Mouse (Mus musculus) spleen, adult 2 months (tissue): ENCODE results near the gene Mcm5. TPM values are rescaled to one million over a fixed set of nuclear protein-coding genes. Genes with fewer than 3 reads are reported as not detected.

Experiments used
- DNase-seq, 2 experiments: peaks; one replicate each; pipeline versions ENCODE4 v3.0.0 to v3.0.0-alpha.2; 2012 to 2021; ENCODE audit warnings: low spot score in 2 of 2, low read depth in 1 of 2
- H3K27ac ChIP-seq: fragments of 200-500 bp; 2 replicates; pipeline ENCODE4 v1.5.1; 2012; ENCODE audit warnings: low read length, inconsistent platforms; ENCODE audit not compliant: insufficient read depth
- H3K27me3 ChIP-seq: fragments of 200-500 bp; 2 replicates; pipeline ENCODE4 v1.6.1; 2012; ENCODE audit warnings: mild to moderate bottlenecking, moderate library complexity, low read length, inconsistent platforms; ENCODE audit not compliant: control insufficient read depth, insufficient read depth
- H3K36me3 ChIP-seq: fragments of 200-500 bp; 2 replicates; pipeline ENCODE4 v1.6.1; 2012; ENCODE audit warnings: mild to moderate bottlenecking, low read length, inconsistent platforms; ENCODE audit not compliant: control insufficient read depth, insufficient read depth
- H3K4me1 ChIP-seq: fragments of 200-500 bp; 2 replicates; pipeline ENCODE4 v1.6.1; 2011; ENCODE audit warnings: inconsistent platforms; ENCODE audit not compliant: control insufficient read depth, insufficient read depth, insufficient read length
- H3K4me3 ChIP-seq: fragments of 200-500 bp; 2 replicates; pipeline ENCODE4 v1.5.1; 2011; ENCODE audit warnings: mild to moderate bottlenecking, inconsistent platforms; ENCODE audit not compliant: insufficient read depth, insufficient read length; ENCODE audit errors: extremely low read depth
- CTCF ChIP-seq: fragments of 200-500 bp; IDR thresholded peaks from 2 replicates; pipeline ENCODE4 v1.5.1; 2011; ENCODE audit warnings: mild to moderate bottlenecking, inconsistent platforms; ENCODE audit not compliant: insufficient read depth, insufficient read length, insufficient replicate concordance; ENCODE audit errors: extremely low read depth
- POLR2A ChIP-seq: fragments of 200-500 bp; IDR thresholded peaks from 2 replicates; pipeline ENCODE4 v1.6.1; 2011; ENCODE audit warnings: low read depth, low read length, inconsistent platforms
- WGBS: fragments of 180-500 bp; shearing (Covaris S2); methylation state at CpG from one replicate; pipeline ENCODE4 v1.1.7; 2018; 5-methylcytosine and 5-hydroxymethylcytosine counted together
- polyA plus RNA-seq: library from polyadenylated mRNA; depleted of rRNA; stranded (reverse); fragments of >200 nt; gene quantifications from 2 replicates; pipeline ENCODE4 v1.2.3, GENCODE M21; 2012

The Mcm5 gene
- polyA plus RNA-seq, 1 experiment = 34.8 TPM

GRCm38 (mm10) chr8:75136256-75136655 lies 26.9 kb downstream of the Mcm5 start:
- H3K27me3 ChIP-seq = no peaks in the 10 kb centered on the region
- 65% methylated on average over 2 of the region's 2 CpGs for WGBS
- no peak overlapping the region for H3K27ac ChIP-seq

GRCm38 (mm10) chr8:75137536-75137935 lies 28.2 kb downstream of the Mcm5 start:
- Histone ChIP-seq H3K4me3 (no peak overlapping the region), H3K36me3 (no peaks in the 10 kb centered on the region), H3K27me3 (no peaks in the 10 kb centered on the region), H3K4me1 (no peaks in the 10 kb centered on the region), H3K27ac (no peak overlapping the region)
- DNase-seq = no peak
- 81% methylated on average over 3 of the region's 3 CpGs for WGBS
- TF ChIP-seq POLR2A (no peak), CTCF (no peak)

More at GRCm38 (mm10) chr8:75136256-75136655, 26.9 kb downstream of the Mcm5 start:
- H3K4me1 ChIP-seq = no peaks in the 10 kb centered on the region
- no peak for TF ChIP-seq CTCF
- TF ChIP-seq POLR2A = no peak
- no peak for DNase-seq
- no peaks in the 10 kb centered on the region for H3K36me3 ChIP-seq
- no peak overlapping the region for H3K4me3 ChIP-seq

GRCm38 (mm10) chr8:75150911-75151610 lies 41.7 kb downstream of the Mcm5 start:
- peak overlapping the region; percentile 47; the same call in 1 of the 2 replicates for H3K27ac ChIP-seq
- 63% methylated on average over 5 of the region's 5 CpGs for WGBS
- no peak for DNase-seq

GRCm38 (mm10) chr8:75151743-75152142 lies 42.4 kb downstream of the Mcm5 start:
- Histone ChIP-seq H3K36me3 (no peaks in the 10 kb centered on the region), H3K27ac (no peak overlapping the region; the same call in 1 of the 2 replicates), H3K27me3 (no peaks in the 10 kb centered on the region), H3K4me1 (peaks cover 3% of the 10 kb centered on the region; the same call in 1 of the 2 replicates), H3K4me3 (no peak overlapping the region)
- no peak for TF ChIP-seq CTCF
- no peak for TF ChIP-seq POLR2A
- no peak for DNase-seq
- WGBS = 85% methylated on average over 4 of the region's 4 CpGs

More at GRCm38 (mm10) chr8:75150911-75151610, 41.7 kb downstream of the Mcm5 start:
- no peak for TF ChIP-seq POLR2A
- TF ChIP-seq CTCF = no peak
- Histone ChIP-seq H3K4me1 (peaks cover 3% of the 10 kb centered on the region; the same call in 1 of the 2 replicates), H3K4me3 (no peak overlapping the region), H3K36me3 (no peaks in the 10 kb centered on the region), H3K27me3 (no peaks in the 10 kb centered on the region)

- WGBS = 46% methylated on average over 2 of the region's 2 CpGs
- H3K4me1 ChIP-seq = peaks cover 3% of the 10 kb centered on the region; the same call in 1 of the 2 replicates
- no peak overlapping the region for H3K4me3 ChIP-seq
- no peak for DNase-seq
- H3K36me3 ChIP-seq = no peaks in the 10 kb centered on the region
- TF ChIP-seq CTCF (no peak), POLR2A (no peak)
- no peaks in the 10 kb centered on the region for H3K27me3 ChIP-seq
- no peak overlapping the region for H3K27ac ChIP-seq
Observed at GRCm38 (mm10) chr8:75152505-75153082, 43.2 kb downstream of the Mcm5 start.

- no peak for DNase-seq
Observed at GRCm38 (mm10) chr8:75154855-75155478, 45.6 kb downstream of the Mcm5 start.

More at GRCm38 (mm10) chr8:75154855-75155478, 45.6 kb downstream of the Mcm5 start:
- H3K4me3 ChIP-seq = no peak overlapping the region
- H3K27ac ChIP-seq = no peak overlapping the region
- H3K27me3 ChIP-seq = no peaks in the 10 kb centered on the region
- H3K36me3 ChIP-seq = no peaks in the 10 kb centered on the region
- H3K4me1 ChIP-seq = peaks cover 3% of the 10 kb centered on the region; the same call in 1 of the 2 replicates
- WGBS = 22% methylated on average over 5 of the region's 5 CpGs
- TF ChIP-seq CTCF (no peak), POLR2A (no peak)
